Mouse (Mus musculus) neutrophil, adult 5-6 weeks (primary cell): ENCODE data around the gene Csl. TPM values are rescaled to one million over a fixed set of nuclear protein-coding genes. Genes with fewer than 3 reads are reported as not detected.

Experiments
- ATAC-seq: fragments of 151-379, 151-347 bp; 2 replicates; pipeline ENCODE4 v1.8.0; 2017; ENCODE audit warnings: mild to moderate bottlenecking, moderate TSS enrichment; ENCODE audit not compliant: insufficient number of reproducible peaks, poor library complexity, low FRiP score, severe bottlenecking; ENCODE audit errors: extremely low read depth
- total RNA-seq: library from RNA; stranded (forward); fragments of 200-1000 nt; gene quantifications from 2 replicates; pipeline ENCODE4 v1.2.3, GENCODE M21; 2017

Gene Csl
- not detected in 2 replicates for total RNA-seq

DNA sequence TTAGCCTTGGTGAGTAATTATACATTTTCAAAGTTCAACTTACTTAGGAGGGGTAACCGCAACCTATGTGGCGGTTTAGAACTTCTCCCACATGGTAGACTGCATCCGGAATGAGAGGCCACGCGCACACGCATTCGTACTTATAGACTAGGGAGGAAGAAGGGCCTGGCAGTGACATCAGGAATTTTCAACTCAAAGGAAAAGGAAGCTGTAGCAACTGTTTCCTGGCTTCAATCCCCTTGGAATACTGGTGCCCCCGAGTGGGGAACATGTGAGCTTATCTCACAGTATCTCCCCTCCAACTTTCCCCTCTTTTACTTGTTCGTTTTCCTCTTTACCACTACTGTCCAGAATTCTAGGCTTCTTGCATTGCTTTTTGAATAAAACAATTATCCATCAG is at the start of gene Csl:
Gene Csl, minus strand, starts transcription at position 101 of the 400 bp plus-strand sequence.
- ATAC-seq, result no peak

DNA sequence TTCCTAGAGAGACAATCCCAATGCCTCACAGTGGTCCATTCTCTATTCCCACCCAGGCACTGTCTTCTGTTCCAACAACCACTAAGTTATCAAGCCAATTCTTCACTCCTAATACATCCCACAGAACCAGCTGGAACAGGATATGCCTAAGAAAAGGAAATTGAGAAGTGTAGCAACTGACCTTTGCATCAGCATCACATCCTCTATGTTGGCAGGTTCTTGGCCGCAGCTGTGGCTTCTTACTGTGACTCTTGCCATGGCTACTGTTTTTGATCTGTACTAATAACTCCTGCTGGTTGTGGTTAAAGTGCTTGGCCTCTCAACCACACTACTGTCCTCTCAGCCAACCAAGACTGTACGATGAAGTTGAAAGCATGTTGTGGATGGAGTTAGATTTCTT is 30.0 kb upstream of the Csl start:
- ATAC-seq, result no peak

DNA sequence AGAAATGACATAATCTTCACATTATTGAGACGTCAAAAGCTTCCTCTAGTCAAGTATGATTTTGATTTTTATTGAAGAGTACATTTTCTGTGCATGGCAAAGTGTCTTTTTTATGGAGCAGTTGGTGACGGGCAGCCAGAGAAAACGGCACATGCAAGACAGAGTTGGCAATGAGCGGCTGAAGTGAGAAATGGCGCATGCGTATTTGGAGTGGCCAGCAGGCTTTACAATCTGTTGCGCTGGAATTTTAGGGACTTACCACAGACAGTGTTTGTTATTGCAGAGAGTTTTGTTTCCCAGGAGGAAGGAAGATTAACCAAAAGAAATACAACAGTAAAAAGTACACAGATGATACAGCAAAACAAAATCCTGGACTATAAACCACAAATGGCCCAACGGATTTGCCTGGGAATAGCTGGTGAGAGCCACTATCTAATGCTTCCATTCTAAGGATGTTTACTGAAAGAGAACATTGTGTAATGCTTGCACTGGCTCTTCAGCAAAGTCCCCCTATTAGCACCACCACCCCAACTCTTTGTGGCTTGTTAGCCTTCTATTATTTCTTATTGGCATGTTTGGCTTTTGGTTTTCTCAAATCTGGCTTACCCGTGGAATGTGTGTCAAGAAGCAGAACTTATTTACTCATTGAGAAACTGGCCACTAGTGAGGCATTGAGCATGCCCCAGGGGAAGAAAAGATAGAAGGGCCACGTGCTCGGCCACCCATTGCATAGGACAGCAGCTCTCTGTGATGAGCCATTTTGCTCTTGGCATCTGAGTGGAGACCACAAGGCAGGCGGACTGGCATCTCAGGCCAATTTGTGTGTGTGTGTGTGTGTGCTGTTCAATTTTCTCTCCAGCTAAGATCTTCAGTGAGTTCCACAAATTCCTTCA is 15.0 kb upstream of the Csl start:
- ATAC-seq, result no peak

DNA sequence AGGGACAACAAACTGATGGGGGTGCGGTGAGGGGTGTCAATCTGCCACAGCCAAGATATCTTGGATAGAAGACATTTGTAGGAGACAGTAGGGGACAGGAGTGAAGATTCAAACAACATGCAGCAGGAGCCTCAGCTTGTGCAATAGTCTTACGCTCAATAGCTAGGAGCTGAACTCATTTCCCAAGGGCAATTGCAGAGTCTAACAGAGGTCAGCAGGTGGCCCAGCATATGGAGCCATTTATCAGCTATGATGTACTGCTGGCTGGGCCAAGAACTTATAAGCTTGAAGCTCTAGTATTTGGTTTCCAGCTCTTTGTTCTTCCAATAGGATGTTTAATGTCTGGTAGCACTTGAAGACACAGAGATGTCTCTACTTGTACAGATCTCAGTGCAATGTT is 9.3 kb downstream of the Csl start:
- no peak for ATAC-seq

DNA sequence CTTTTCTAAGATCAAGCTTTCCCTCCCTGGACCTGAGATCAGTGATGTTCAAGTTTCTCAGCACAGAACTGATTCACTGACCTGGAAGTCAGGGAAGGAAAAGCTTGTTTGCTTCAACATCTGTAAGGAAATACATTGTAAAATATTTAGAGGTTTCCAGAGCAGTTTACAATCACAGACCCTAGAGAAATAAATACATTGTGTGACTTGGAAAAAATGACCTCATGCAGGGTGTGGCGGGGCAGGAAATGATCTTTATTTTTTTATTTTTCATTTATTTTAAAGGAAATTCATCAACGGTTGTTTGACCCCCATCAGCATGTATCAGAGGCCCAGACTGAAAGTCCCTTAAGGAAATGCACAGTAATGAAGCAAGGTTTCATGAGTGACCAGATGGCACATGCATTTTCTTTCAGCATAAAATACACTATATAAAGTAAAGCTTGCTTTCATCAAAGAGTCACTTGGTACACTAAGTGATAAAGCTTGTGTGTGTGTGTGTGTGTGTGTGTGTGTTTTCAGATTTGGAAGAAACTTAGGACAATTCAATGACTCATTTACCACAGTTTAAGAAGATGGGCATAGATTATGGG is 10.7 kb downstream of the Csl start:
- no peak for ATAC-seq

DNA sequence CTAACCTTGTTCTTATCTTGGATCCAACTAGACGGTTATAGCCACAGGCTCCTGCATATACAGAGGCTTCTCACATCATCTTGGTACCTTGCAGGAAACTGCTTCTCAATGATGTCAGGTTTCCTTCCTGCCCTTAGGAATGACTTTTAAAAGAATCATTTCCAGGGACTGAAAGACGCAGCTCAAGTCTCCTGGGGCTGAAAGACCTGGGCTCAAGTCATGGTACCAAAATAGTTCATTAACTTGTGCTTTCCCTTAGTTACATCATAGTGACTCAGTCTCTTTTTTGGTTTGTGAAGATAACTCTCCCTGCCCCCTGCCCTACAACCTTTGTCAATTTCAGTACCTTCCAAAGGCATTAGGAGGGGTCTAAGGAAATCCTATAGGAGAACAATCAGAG is 11.4 kb downstream of the Csl start:
- no peak for ATAC-seq

DNA sequence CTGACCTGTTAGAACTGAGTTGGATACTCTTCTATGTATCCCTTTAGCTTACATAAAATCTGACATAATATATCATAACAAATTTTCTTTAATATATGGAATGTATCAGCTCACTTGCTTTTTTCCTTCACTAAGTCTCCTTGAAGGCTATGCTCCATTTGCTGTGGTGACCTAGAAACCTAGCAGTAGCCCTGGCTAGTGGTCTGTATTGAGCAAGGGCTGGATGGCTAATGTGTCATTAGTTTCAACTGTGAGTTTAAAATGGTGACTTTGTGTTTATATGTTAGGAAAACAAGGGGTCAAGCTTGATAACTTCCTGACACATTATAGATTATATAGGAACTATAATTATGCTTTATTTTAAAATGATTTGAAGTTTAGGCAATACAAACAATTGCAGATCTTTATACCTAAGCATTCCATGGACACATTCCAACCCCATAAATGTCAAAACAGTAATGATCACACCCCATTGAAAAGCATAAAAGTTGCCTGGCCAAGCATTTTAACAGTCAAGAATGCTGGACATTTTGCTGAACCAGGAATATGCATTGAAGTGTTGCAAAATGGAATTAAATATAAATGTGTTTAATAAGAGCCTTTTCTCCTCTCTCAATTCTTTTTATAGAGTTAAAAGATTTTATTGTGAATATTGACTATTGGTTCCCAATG is 17.7 kb downstream of the Csl start:
- ATAC-seq, result no peak

DNA sequence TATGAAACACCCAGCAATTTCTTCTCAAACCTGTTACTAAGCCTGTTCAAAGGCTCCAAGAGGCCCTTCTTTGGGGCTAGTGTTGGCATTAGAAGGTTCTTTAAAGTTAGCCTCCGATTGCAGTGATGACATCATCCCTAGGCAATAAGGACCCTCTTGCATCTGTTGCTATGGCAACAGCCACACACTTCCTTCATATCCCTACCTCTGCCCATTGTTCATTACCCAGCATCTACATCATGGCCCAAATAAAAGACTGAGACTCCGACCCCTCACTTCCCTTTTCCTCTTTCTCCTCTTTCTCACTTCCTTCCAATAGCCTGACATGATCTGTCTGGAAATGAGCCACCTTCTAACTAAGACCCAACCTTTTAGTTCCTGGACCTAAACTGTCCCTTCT is 46.3 kb downstream of the Csl start:
- ATAC-seq, result no peak

DNA sequence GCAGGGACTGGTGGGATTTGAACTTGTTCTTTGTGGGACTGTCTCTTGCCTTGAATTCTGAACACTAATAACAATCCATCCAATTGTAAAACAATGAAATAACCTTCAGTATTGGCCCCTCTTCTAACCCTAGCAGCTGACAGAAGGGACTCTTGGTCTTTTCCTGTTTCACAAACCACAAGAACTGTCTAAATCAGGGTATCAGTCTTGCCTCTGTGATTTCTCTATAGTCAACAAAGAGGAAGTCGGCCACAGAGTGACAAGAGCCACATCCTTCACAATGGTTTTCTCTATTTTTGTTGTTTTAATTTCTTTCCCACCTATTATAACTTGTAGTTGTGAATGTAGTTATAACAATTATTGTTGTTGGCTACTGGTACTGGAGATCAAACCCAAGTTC is 47.9 kb downstream of the Csl start:
- ATAC-seq, result peak; percentile 86
